Mouse (Mus musculus): ENCODE data around the gene Lrrc41. TPM values are rescaled to one million over a fixed set of nuclear protein-coding genes. Genes with fewer than 3 reads are reported as not detected.

Gene Lrrc41
- polyA plus RNA-seq, 1 experiment from 2014 or later = 70.9 TPM

- Histone ChIP-seq H3K9me3 (ENCODE audit: control insufficient read depth, low read length) (no peaks in the 10 kb centered on the region), H3K4me1 (replicated peaks; ENCODE audit: control insufficient read depth, insufficient read depth, low read length) (peaks cover 21% of the 10 kb centered on the region), H3K9ac (ENCODE audit: low read length) (peak overlapping the region; percentile 61), H3K36me3 (ENCODE audit: control insufficient read depth, insufficient read depth, low read length) (peaks cover 1% of the 10 kb centered on the region; the same call in 1 of the 2 replicates), H3K4me2 (ENCODE audit: low read depth, low read length) (peak overlapping the region; percentile 71), H3K27me3 (ENCODE audit: control insufficient read depth, insufficient read depth, low read depth, low read length) (no peaks in the 10 kb centered on the region), H3K27ac (ENCODE audit: low read length) (peak overlapping the region; percentile 98), H3K4me3 (ENCODE audit: low read length) (peak overlapping the region; percentile 64)
- ATAC-seq (ENCODE audit: low read depth) = peak; percentile 56
- 3% methylated on average over 22 of the region's 22 CpGs for WGBS
These were observed 22.4 kb upstream of the Lrrc41 start for GRCm38 (mm10) chr4:116052526-116053293.

- Histone ChIP-seq H3K4me1 (replicated peaks; ENCODE audit: control insufficient read depth, insufficient read depth, low read length) (peaks cover 20% of the 10 kb centered on the region), H3K4me3 (ENCODE audit: low read length) (peak within 1 kb of the TSS; percentile 64), H3K9me3 (ENCODE audit: control insufficient read depth, low read length) (no peaks in the 10 kb centered on the region), H3K9ac (ENCODE audit: low read length) (peak within 1 kb of the TSS; percentile 61), H3K4me2 (ENCODE audit: low read depth, low read length) (peak within 1 kb of the TSS; percentile 71), H3K27me3 (ENCODE audit: control insufficient read depth, insufficient read depth, low read depth, low read length) (no peaks in the 10 kb centered on the region), H3K36me3 (ENCODE audit: control insufficient read depth, insufficient read depth, low read length) (no peaks in the 10 kb centered on the region), H3K27ac (ENCODE audit: low read length) (peak within 1 kb of the TSS; percentile 98)
- ATAC-seq (ENCODE audit: low read depth) = peak; percentile 97
- 0% methylated on average over 35 of the region's 35 CpGs for WGBS
These were observed 21.6 kb upstream of the Lrrc41 start, which contains the start of gene Nsun4 for GRCm38 (mm10) chr4:116053399-116053961. Nsun4 (minus strand) TSS chr4:116053876.

DNA sequence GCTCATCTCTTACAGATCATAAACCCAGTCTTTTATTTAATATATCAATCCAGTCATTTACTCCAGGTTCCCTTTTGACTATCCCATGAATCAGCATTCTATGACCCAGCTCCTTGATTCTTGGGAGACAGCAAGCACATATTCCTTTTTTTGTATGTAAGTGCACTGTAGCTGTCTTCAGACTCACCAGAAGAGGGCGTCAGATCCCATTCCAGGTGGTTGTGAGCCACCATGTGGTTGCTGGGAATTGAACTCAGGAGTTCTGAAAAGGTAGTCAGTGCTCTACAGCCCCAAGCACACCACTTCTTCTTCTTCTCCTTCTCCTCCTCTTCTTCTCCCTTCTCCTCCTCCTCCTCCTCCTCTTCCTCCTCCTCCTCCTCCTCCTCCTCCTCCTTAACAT is 17.5 kb upstream of the Lrrc41 start:
- no peak for ATAC-seq (ENCODE audit: low read depth)
- Histone ChIP-seq H3K9ac (ENCODE audit: low read length) (no peak overlapping the region), H3K9me3 (ENCODE audit: control insufficient read depth, low read length) (no peaks in the 10 kb centered on the region), H3K4me1 (replicated peaks; ENCODE audit: control insufficient read depth, insufficient read depth, low read length) (peaks cover 8% of the 10 kb centered on the region; the same call in 1 of the 2 replicates), H3K27ac (ENCODE audit: low read length) (no peak overlapping the region), H3K36me3 (ENCODE audit: control insufficient read depth, insufficient read depth, low read length) (no peaks in the 10 kb centered on the region), H3K27me3 (ENCODE audit: control insufficient read depth, insufficient read depth, low read depth, low read length) (no peaks in the 10 kb centered on the region), H3K4me3 (ENCODE audit: low read length) (no peak overlapping the region), H3K4me2 (ENCODE audit: low read depth, low read length) (no peak overlapping the region)
- 4% methylated on average over 1 of the region's 1 CpGs for WGBS

GRCm38 (mm10) chr4:116059012-116059726 is 15.9 kb upstream of the Lrrc41 start:
- ATAC-seq (ENCODE audit: low read depth) = no peak
- Histone ChIP-seq H3K4me3 (ENCODE audit: low read length) (no peak overlapping the region), H3K9me3 (ENCODE audit: control insufficient read depth, low read length) (no peaks in the 10 kb centered on the region), H3K4me1 (replicated peaks; ENCODE audit: control insufficient read depth, insufficient read depth, low read length) (peaks cover 3% of the 10 kb centered on the region; the same call in 1 of the 2 replicates), H3K27ac (ENCODE audit: low read length) (no peak overlapping the region), H3K36me3 (ENCODE audit: control insufficient read depth, insufficient read depth, low read length) (no peaks in the 10 kb centered on the region), H3K9ac (ENCODE audit: low read length) (no peak overlapping the region), H3K27me3 (ENCODE audit: control insufficient read depth, insufficient read depth, low read depth, low read length) (no peaks in the 10 kb centered on the region), H3K4me2 (ENCODE audit: low read depth, low read length) (no peak overlapping the region)
- 69% methylated on average over 5 of the region's 5 CpGs for WGBS

DNA sequence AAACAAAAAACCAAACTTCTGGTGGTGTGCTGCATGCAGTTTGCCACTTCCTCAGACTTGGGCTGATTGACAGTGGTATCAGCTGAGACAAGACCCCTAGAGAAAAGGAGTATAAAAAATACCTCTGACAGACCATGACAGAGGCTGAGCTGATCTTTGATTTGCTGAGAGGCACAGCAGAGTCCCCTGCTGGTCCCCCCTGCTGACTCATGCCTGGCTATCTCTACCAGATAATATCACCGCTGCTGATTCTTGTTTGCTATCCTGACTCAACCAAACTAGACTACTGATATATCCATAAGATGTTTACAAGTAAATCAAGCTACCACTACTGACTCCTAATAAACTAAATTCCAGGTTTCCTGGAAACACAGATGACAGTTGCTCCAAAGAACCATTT is 11.2 kb upstream of the Lrrc41 start:
- H3K4me1 ChIP-seq (replicated peaks; ENCODE audit: control insufficient read depth, insufficient read depth, low read length) = no peaks in the 10 kb centered on the region
- no peak overlapping the region for H3K4me2 ChIP-seq (ENCODE audit: low read depth, low read length)
- no peak overlapping the region for H3K9ac ChIP-seq (ENCODE audit: low read length)
- WGBS = 21% methylated on average over 1 of the region's 1 CpGs
- ATAC-seq (ENCODE audit: low read depth) = no peak
- H3K27me3 ChIP-seq (ENCODE audit: control insufficient read depth, insufficient read depth, low read depth, low read length) = no peaks in the 10 kb centered on the region
- peaks cover 21% of the 10 kb centered on the region for H3K36me3 ChIP-seq (ENCODE audit: control insufficient read depth, insufficient read depth, low read length)
- no peak overlapping the region for H3K4me3 ChIP-seq (ENCODE audit: low read length)
- no peak overlapping the region for H3K27ac ChIP-seq (ENCODE audit: low read length)
- no peaks in the 10 kb centered on the region for H3K9me3 ChIP-seq (ENCODE audit: control insufficient read depth, low read length)

DNA sequence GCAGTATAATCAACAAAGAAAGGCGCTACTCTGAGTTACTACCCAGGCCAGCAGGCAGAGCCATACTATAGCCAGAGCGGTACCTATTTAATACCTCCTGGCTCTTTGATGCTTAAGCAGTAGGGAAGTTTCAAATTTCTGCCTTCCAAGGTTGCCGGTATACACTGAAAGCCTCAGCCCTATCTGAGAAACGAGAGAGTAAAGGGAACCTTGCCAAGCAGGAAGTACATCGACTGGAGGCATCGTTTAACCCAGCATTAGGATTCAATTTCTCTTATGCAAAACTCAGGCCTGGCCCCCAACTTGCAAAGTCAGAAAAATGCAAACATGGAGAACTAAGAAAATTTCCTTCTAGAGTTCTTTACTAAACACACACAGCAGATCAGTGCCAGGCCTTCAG is 5.0 kb upstream of the Lrrc41 start:
- no peak overlapping the region for H3K4me2 ChIP-seq (ENCODE audit: low read depth, low read length)
- no peaks in the 10 kb centered on the region for H3K27me3 ChIP-seq (ENCODE audit: control insufficient read depth, insufficient read depth, low read depth, low read length)
- peaks cover 9% of the 10 kb centered on the region for H3K4me1 ChIP-seq (replicated peaks; ENCODE audit: control insufficient read depth, insufficient read depth, low read length)
- no peaks in the 10 kb centered on the region for H3K9me3 ChIP-seq (ENCODE audit: control insufficient read depth, low read length)
- H3K4me3 ChIP-seq (ENCODE audit: low read length) = no peak overlapping the region
- H3K27ac ChIP-seq (ENCODE audit: low read length) = no peak overlapping the region
- no peak overlapping the region for H3K9ac ChIP-seq (ENCODE audit: low read length)
- ATAC-seq (ENCODE audit: low read depth) = no peak
- 61% methylated on average over 6 of the region's 6 CpGs for WGBS
- H3K36me3 ChIP-seq (ENCODE audit: control insufficient read depth, insufficient read depth, low read length) = peaks cover 32% of the 10 kb centered on the region

DNA sequence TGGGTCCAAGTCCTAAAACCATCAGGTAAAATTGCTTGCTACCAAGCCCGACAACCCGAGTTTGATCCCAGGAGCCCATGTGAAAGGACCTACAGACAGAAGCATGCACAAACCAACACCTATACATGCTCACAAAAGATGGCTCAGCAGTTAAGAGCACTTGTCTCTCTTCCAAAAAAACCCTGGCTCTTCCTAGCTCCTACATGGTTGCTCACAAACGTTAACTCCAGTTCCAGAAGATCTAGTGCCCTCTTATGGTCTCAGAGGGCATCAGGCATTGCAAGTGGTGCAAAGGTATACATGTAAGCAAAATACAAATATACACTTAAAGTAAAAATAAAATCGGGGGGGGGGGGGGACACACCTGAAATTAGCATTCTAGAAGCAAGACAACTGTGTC is 1.9 kb upstream of the Lrrc41 start:
- ATAC-seq (ENCODE audit: low read depth) = no peak
- Histone ChIP-seq H3K4me3 (ENCODE audit: low read length) (no peak overlapping the region), H3K4me2 (ENCODE audit: low read depth, low read length) (peak overlapping the region; percentile 31; the same call in 1 of the 2 replicates), H3K9ac (ENCODE audit: low read length) (no peak overlapping the region), H3K27me3 (ENCODE audit: control insufficient read depth, insufficient read depth, low read depth, low read length) (no peaks in the 10 kb centered on the region), H3K27ac (ENCODE audit: low read length) (no peak overlapping the region), H3K36me3 (ENCODE audit: control insufficient read depth, insufficient read depth, low read length) (peaks cover 18% of the 10 kb centered on the region), H3K4me1 (replicated peaks; ENCODE audit: control insufficient read depth, insufficient read depth, low read length) (peaks cover 22% of the 10 kb centered on the region), H3K9me3 (ENCODE audit: control insufficient read depth, low read length) (no peaks in the 10 kb centered on the region)
- 47% methylated on average over 4 of the region's 4 CpGs for WGBS

- Histone ChIP-seq H3K9me3 (ENCODE audit: control insufficient read depth, low read length) (no peaks in the 10 kb centered on the region), H3K9ac (ENCODE audit: low read length) (peak overlapping the region; percentile 99), H3K4me1 (replicated peaks; ENCODE audit: control insufficient read depth, insufficient read depth, low read length) (peaks cover 22% of the 10 kb centered on the region), H3K36me3 (ENCODE audit: control insufficient read depth, insufficient read depth, low read length) (peaks cover 8% of the 10 kb centered on the region), H3K4me2 (ENCODE audit: low read depth, low read length) (peak overlapping the region; percentile 68), H3K4me3 (ENCODE audit: low read length) (peak overlapping the region; percentile 100), H3K27ac (ENCODE audit: low read length) (peak overlapping the region; percentile 45; the same call in 1 of the 2 replicates), H3K27me3 (ENCODE audit: control insufficient read depth, insufficient read depth, low read depth, low read length) (no peaks in the 10 kb centered on the region)
- no peak for ATAC-seq (ENCODE audit: low read depth)
- WGBS = 1% methylated on average over 8 of the region's 8 CpGs
These were observed 859 bp upstream of the Lrrc41 start for GRCm38 (mm10) chr4:116074145-116074675.
